Mouse (Mus musculus) forebrain, embryonic 15.5 days (tissue): ENCODE measurements around the gene Adgra3. TPM values are rescaled to one million over a fixed set of nuclear protein-coding genes. Genes with fewer than 3 reads are reported as not detected.

Experiments
- ATAC-seq: fragments of 200-750 bp; cut with Nextera tagmentation; replicated peaks from 2 replicates; pipeline ENCODE4 v1.8.0; 2017; ENCODE audit warnings: mild to moderate bottlenecking, moderate TSS enrichment, moderate library complexity
- H3K27ac ChIP-seq: fragments of 300-500 bp; sonication (generic); replicated peaks from 2 replicates; pipeline ENCODE4 v1.5.1; 2015; ENCODE audit warnings: mild to moderate bottlenecking, inconsistent platforms
- H3K27me3 ChIP-seq: fragments of 300-500 bp; sonication (generic); 2 replicates; pipeline ENCODE4 v1.6.1; 2015; ENCODE audit warnings: inconsistent platforms
- H3K36me3 ChIP-seq: fragments of 300-500 bp; sonication (generic); 2 replicates; pipeline ENCODE4 v1.6.1; 2015; ENCODE audit warnings: mild to moderate bottlenecking, inconsistent platforms
- H3K4me1 ChIP-seq: fragments of 300-500 bp; sonication (generic); 2 replicates; pipeline ENCODE4 v1.6.1; 2015; ENCODE audit warnings: inconsistent platforms
- H3K4me2 ChIP-seq: fragments of 300-500 bp; sonication (generic); replicated peaks from 2 replicates; pipeline ENCODE4 v1.6.1; 2015; ENCODE audit warnings: mild to moderate bottlenecking, inconsistent platforms
- H3K4me3 ChIP-seq: fragments of 300-500 bp; sonication (generic); 2 replicates; pipeline ENCODE4 v1.5.1; 2015; ENCODE audit warnings: mild to moderate bottlenecking, inconsistent platforms
- H3K9ac ChIP-seq: fragments of 300-500 bp; sonication (generic); replicated peaks from 2 replicates; pipeline ENCODE4 v1.6.1; 2015; ENCODE audit warnings: mild to moderate bottlenecking, inconsistent platforms
- H3K9me3 ChIP-seq: fragments of 300-500 bp; sonication (generic); 2 replicates; pipeline ENCODE4 v1.6.1; 2016; ENCODE audit warnings: inconsistent platforms
- WGBS: fragments of 180-500 bp; shearing (Covaris S2); methylation state at CpG from one replicate; pipeline ENCODE4 v1.1.7; 2015; ENCODE audit warnings: mixed read lengths; 5-methylcytosine and 5-hydroxymethylcytosine counted together
- polyA plus RNA-seq: library from polyadenylated mRNA; unstranded; fragments of >200 nt; fragmentation: Nextera tagmentation; extraction: Ambion mirVana; gene quantifications from 2 replicates; pipeline ENCODE4 v1.2.1, GENCODE M21; 2015

The Adgra3 gene
- polyA plus RNA-seq: 20.5 and 22.3 TPM in 2 replicates

GRCm38 (mm10) chr5:50058421-50059286 lies at the start of gene Adgra3:
Gene Adgra3 (minus strand): TSS chr5:50059006.
- Histone ChIP-seq H3K36me3 (no peaks in the 10 kb centered on the region), H3K27me3 (no peaks in the 10 kb centered on the region), H3K4me1 (peaks cover 27% of the 10 kb centered on the region), H3K9me3 (no peaks in the 10 kb centered on the region), H3K4me3 (peak within 1 kb of the TSS; percentile 96), H3K27ac (peak within 1 kb of the TSS; percentile 77), H3K4me2 (peak within 1 kb of the TSS; percentile 71), H3K9ac (peak within 1 kb of the TSS; percentile 98)
- under 1% methylated on average over 103 of the region's 113 CpGs for WGBS
- ATAC-seq: peak; percentile 90

DNA sequence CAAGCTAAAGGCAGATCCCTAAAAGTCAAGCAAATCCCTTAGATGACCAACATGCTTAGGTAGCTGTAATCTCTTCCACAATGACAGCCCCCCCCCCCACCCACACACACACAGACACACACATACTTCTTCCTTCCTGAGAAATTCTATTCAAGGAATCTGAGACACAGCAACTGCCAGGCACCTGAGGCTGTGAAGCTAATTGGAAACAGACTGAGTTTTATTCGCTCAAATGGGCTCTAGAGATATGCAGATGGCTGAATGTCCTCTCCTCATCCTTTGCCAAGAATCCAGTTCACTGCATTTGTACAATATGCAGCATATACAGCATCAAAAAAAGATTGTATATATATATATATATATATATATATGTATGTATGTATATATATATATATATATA lies 24.6 kb upstream of the Adgra3 start:
- no peak overlapping the region for H3K27ac ChIP-seq
- H3K9ac ChIP-seq: no peak overlapping the region
- H3K36me3 ChIP-seq: no peaks in the 10 kb centered on the region
- H3K4me2 ChIP-seq: no peak overlapping the region
- H3K27me3 ChIP-seq: no peaks in the 10 kb centered on the region
- H3K9me3 ChIP-seq: no peaks in the 10 kb centered on the region
- no peaks in the 10 kb centered on the region for H3K4me1 ChIP-seq
- ATAC-seq: no peak
- WGBS: 76% methylated on average over 1 of the region's 1 CpGs
- H3K4me3 ChIP-seq: no peak overlapping the region

DNA sequence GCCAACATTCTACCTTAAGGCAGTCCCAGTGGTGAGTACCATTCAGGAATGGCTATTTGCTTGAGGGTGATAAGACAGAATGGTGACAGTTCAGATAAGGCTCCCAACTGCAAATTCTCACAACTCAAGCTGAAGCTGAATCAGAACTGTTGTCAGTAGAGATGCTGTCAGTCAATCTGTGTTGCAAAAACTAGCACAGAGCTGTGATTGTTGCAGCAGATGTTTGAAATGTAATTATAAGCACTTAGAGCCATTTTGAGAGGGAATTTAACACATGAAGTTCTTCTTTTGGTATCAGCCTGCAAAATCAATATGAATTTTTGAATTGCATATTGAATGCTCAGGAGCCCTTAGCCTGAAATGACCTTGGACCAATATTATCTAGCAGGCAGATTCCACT lies 15.4 kb upstream of the Adgra3 start:
- Histone ChIP-seq H3K4me1 (no peaks in the 10 kb centered on the region), H3K9me3 (no peaks in the 10 kb centered on the region), H3K27me3 (no peaks in the 10 kb centered on the region), H3K4me2 (no peak overlapping the region), H3K9ac (no peak overlapping the region), H3K27ac (no peak overlapping the region), H3K4me3 (no peak overlapping the region), H3K36me3 (no peaks in the 10 kb centered on the region)
- no peak for ATAC-seq

GRCm38 (mm10) chr5:50064236-50064635 lies 5.4 kb upstream of the Adgra3 start:
- H3K4me3 ChIP-seq: no peak overlapping the region
- H3K4me2 ChIP-seq: no peak overlapping the region
- H3K36me3 ChIP-seq: no peaks in the 10 kb centered on the region
- H3K9ac ChIP-seq: no peak overlapping the region
- no peak for ATAC-seq
- H3K27ac ChIP-seq: no peak overlapping the region
- no peaks in the 10 kb centered on the region for H3K9me3 ChIP-seq
- WGBS: 85% methylated on average over 3 of the region's 3 CpGs
- no peaks in the 10 kb centered on the region for H3K27me3 ChIP-seq
- peaks cover 5% of the 10 kb centered on the region for H3K4me1 ChIP-seq

DNA sequence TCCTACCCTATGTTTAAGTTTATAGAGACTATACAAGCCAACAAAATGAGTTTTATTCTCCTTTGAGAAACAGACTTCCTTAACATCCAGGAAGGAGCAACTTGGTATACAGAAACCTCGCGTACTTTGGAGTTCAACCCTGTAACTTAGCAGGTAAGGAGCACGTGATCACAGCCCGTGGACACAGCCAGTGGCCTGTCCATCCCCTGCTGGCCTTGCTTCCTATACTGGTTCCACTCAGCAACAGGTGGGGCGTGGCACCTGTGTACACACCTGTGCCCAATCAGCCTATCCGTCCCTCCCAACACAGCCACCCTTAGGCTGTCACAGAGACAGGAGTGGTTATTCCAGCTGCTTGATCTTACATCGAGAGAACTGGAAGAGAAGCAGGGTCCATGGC lies 780 bp upstream of the Adgra3 start:
- H3K27ac ChIP-seq: no peak overlapping the region

DNA sequence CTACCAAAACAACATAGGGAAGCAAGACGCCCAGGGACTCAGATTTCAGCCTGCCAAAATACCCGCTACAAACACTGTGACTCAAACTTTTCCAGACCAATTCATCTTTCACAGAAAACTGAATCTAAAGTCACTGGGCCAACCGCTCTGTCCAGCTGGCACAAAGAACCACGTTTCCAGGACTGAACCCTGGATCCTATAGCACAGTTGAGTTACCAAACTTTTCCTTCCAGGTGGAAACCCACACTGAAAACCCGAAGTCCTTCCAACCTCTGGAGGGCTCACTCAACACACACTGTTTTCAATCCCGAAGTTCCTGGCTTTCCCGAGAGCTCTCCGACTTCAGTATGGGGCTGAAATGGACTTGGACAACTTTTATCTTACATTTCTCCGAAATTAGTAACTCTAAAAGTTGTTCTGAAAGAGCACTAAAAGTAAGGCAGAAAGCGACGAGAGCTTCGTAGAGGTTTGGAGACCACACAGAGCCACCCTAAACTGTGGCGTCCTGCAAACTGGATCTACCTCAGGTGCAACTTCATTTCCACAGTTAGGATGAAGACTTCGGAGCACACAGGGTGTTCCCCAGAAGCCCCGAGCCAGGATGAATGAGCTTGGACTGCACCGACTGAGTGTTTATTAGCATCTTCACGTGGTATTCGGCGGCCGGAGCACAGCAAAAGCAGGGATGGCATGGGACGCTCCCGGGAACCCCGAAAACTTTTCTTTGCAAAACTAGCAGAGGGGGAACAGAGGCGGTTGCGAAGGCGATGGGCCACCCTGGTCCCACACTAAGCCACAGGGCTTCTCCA lies 990 bp downstream of the Adgra3 start:
- H3K9ac ChIP-seq: peak overlapping the region; percentile 98
- peak overlapping the region; percentile 77 for H3K27ac ChIP-seq
- H3K9me3 ChIP-seq: no peaks in the 10 kb centered on the region
- no peaks in the 10 kb centered on the region for H3K36me3 ChIP-seq
- no peaks in the 10 kb centered on the region for H3K27me3 ChIP-seq
- peaks cover 29% of the 10 kb centered on the region for H3K4me1 ChIP-seq
- no peak for ATAC-seq
- peak overlapping the region; percentile 96 for H3K4me3 ChIP-seq
- peak overlapping the region; percentile 71 for H3K4me2 ChIP-seq
- WGBS: 1% methylated on average over 26 of the region's 26 CpGs

More for the DNA sequence above, 780 bp upstream of the Adgra3 start:
- Histone ChIP-seq H3K9me3 (no peaks in the 10 kb centered on the region), H3K27me3 (no peaks in the 10 kb centered on the region), H3K4me2 (peak overlapping the region; percentile 71; the same call in 1 of the 2 replicates), H3K9ac (no peak overlapping the region), H3K36me3 (no peaks in the 10 kb centered on the region), H3K4me3 (no peak overlapping the region), H3K4me1 (peaks cover 27% of the 10 kb centered on the region)
- 92% methylated on average over 7 of the region's 7 CpGs for WGBS
- no peak; the same call in 1 of the 2 replicates for ATAC-seq

- Histone ChIP-seq H3K36me3 (no peaks in the 10 kb centered on the region), H3K4me3 (no peak overlapping the region), H3K27me3 (no peaks in the 10 kb centered on the region), H3K9me3 (no peaks in the 10 kb centered on the region), H3K4me2 (no peak overlapping the region), H3K9ac (no peak overlapping the region), H3K27ac (no peak overlapping the region), H3K4me1 (peaks cover 44% of the 10 kb centered on the region)
- ATAC-seq: no peak
- WGBS: 43% methylated on average over 4 of the region's 4 CpGs
These were observed 6.3 kb downstream of the Adgra3 start for GRCm38 (mm10) chr5:50052456-50052855.

DNA sequence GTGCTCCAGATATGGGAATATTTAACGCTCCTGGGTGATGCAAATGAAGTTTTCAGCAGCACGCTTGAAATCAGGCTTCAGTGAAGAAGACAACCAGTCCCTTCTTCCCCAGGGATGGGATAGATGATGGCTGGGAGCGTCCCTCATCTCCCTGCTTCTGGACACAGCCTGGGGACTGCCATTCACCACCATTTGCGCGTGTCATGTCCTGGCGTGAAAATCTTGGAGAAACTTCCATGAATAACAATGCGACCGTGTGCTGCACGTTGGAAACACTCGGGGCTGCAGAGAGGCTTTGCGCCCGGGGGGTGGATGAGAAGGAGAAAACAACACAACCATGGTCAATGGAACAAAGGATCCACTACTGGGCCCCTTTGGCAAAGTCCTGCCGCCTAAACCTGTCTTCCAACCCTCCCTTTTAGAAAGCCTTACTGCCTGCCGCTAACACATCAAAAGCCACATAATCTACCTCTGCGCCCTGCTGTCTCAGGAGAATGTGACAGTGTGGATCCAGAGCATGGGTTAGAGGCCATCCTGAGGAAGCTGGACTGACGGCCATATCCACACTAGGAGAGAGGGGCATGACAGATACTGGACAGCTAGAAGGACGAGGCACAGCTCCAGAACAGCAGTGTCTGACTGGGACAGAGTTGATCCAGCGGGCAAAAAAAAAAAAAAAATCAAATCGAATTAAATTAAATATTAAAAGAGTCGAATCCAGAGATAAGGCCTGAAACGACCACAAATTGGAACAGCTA lies 8.0 kb downstream of the Adgra3 start:
- Histone ChIP-seq H3K27me3 (no peaks in the 10 kb centered on the region), H3K4me1 (peaks cover 31% of the 10 kb centered on the region), H3K9ac (no peak overlapping the region), H3K36me3 (no peaks in the 10 kb centered on the region), H3K9me3 (no peaks in the 10 kb centered on the region), H3K4me3 (no peak overlapping the region), H3K4me2 (no peak overlapping the region), H3K27ac (no peak overlapping the region)
- no peak for ATAC-seq
- 40% methylated on average over 21 of the region's 21 CpGs for WGBS

- H3K27ac ChIP-seq: no peak overlapping the region
These were observed 8.8 kb downstream of the Adgra3 start for GRCm38 (mm10) chr5:50050037-50050436.

GRCm38 (mm10) chr5:50049506-50049905 lies 9.3 kb downstream of the Adgra3 start:
- Histone ChIP-seq H3K4me2 (no peak overlapping the region), H3K27me3 (no peaks in the 10 kb centered on the region), H3K36me3 (no peaks in the 10 kb centered on the region), H3K4me1 (peaks cover 34% of the 10 kb centered on the region), H3K9me3 (no peaks in the 10 kb centered on the region), H3K27ac (no peak overlapping the region), H3K9ac (no peak overlapping the region), H3K4me3 (no peak overlapping the region)
- WGBS: 48% methylated on average over 8 of the region's 8 CpGs
- 0 out of 2 replicates have a peak, but pooled peaks have one; percentile 17 for ATAC-seq

More at GRCm38 (mm10) chr5:50050037-50050436, 8.8 kb downstream of the Adgra3 start:
- no peak overlapping the region for H3K4me2 ChIP-seq
- 0 out of 2 replicates have a peak, but pooled peaks have one; percentile 24 for ATAC-seq
- no peak overlapping the region for H3K4me3 ChIP-seq
- H3K27me3 ChIP-seq: no peaks in the 10 kb centered on the region
- 30% methylated on average over 3 of the region's 3 CpGs for WGBS
- no peak overlapping the region for H3K9ac ChIP-seq
- no peaks in the 10 kb centered on the region for H3K36me3 ChIP-seq
- no peaks in the 10 kb centered on the region for H3K9me3 ChIP-seq
- peaks cover 33% of the 10 kb centered on the region for H3K4me1 ChIP-seq

- Histone ChIP-seq H3K9me3 (no peaks in the 10 kb centered on the region), H3K4me1 (peaks cover 34% of the 10 kb centered on the region), H3K27ac (no peak overlapping the region), H3K4me2 (no peak overlapping the region), H3K9ac (no peak overlapping the region), H3K4me3 (no peak overlapping the region), H3K27me3 (no peaks in the 10 kb centered on the region), H3K36me3 (no peaks in the 10 kb centered on the region)
- ATAC-seq: no peak
- 50% methylated on average over 7 of the region's 7 CpGs for WGBS
These were observed 9.8 kb downstream of the Adgra3 start for GRCm38 (mm10) chr5:50048960-50049359.
